In the genomic region with DNA sequence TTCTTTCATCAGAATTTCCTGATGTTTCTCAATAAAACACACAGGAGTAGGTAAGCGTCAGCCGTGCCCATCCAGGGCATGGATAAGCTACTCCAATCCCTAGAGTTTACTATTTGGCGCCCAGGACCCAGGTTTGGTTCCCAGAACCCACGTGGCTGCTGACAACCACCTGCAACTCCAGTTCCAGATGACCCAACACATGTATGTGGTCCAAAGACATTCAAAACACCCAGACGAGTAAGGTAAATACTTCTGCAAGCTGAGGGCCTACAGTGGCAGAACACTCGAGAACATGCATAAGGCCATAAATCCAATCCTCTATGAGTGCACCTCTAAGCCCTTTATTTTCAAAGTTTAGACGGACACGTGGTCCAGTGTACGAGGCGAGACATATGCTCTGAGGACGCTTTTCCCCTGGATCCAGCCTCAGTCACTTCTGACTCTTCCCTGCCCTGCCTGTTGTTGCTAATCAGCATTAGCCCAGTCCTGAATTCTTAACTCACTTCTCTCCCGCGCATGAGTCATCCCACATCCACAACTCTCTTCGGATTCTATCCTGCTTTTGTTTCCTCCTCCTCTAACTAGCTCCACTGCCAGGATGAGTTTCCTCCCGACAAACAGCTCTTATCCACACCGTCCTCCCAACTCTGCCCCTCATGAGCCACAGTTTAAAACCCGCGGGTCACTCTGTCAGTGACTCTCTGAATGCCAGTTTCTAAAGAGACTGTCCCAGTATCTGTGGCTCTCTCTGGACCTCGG, we compare ENCODE assay signal across 8 mouse cellular contexts. TPM values are rescaled to one million over a fixed set of nuclear protein-coding genes. Genes with fewer than 3 reads are reported as not detected.
A peak's percentile ranks its signal among the peaks of the same experiment; 100 is the strongest.
DNase-seq lines count a peak whose midpoint lies in the region; ATAC-seq lines count a peak whose summit lies in the region.

No protein-coding gene starts in this region.

- H3K4me2 ChIP-seq in intestine, embryonic 14.5 days (ENCODE audit: low read length), result peak overlapping the region; percentile 73
- H3K4me2 ChIP-seq in neural tube, embryonic 13.5 days, result peak overlapping the region; percentile 87

- H3K27me3 ChIP-seq in intestine, embryonic 14.5 days (replicated peaks; ENCODE audit: control insufficient read depth, insufficient read depth, low read length), result no peaks in the 10 kb centered on the region
- no peaks in the 10 kb centered on the region for H3K27me3 ChIP-seq in neural tube, embryonic 13.5 days

- no peak for ATAC-seq in intestine, embryonic 14.5 days (replicated peaks; ENCODE audit: low FRiP score, low TSS enrichment, low read depth)
- ATAC-seq in neural tube, embryonic 13.5 days (ENCODE audit: low read depth), result no peak

- peak; percentile 49 to 76 for DNase-seq in adrenal gland, adult (ENCODE audit: inconsistent age in 2 of 2, low spot score in 1 of 2)
- DNase-seq in adrenal gland, postnatal 4 days (ENCODE audit: low spot score in 2 of 2), result no peak
- peak; percentile 66 for DNase-seq in right cerebral cortex, adult 18-20 months
- no peak for DNase-seq in right cerebral cortex, postnatal 4 days
- DNase-seq in intestine, embryonic 14.5 days (ENCODE audit: low spot score), result no peak
- no peak for DNase-seq in layer of hippocampus, postnatal 10 days (ENCODE audit: low spot score in 2 of 2)
- DNase-seq in cerebellum, postnatal 36 days, result no peak

- H3K36me3 ChIP-seq in intestine, embryonic 14.5 days (ENCODE audit: control insufficient read depth, insufficient read depth, low read length), result 0 out of 2 replicates have a peak, but pooled peaks cover 4% of the 10 kb centered on the region
- H3K36me3 ChIP-seq in neural tube, embryonic 13.5 days, result 0 out of 2 replicates have a peak, but pooled peaks cover 8% of the 10 kb centered on the region

- 0 out of 2 replicates have a peak overlapping the region, but pooled peaks have one; percentile 72 for H3K4me3 ChIP-seq in intestine, embryonic 14.5 days (ENCODE audit: low read depth, low read length)
- peak overlapping the region; percentile 93 for H3K4me3 ChIP-seq in neural tube, embryonic 13.5 days

- no peaks in the 10 kb centered on the region for H3K9me3 ChIP-seq in intestine, embryonic 14.5 days (ENCODE audit: control insufficient read depth, low read length)
- no peaks in the 10 kb centered on the region for H3K9me3 ChIP-seq in neural tube, embryonic 13.5 days

- no peak overlapping the region for H3K27ac ChIP-seq in intestine, embryonic 14.5 days (ENCODE audit: low read depth)
- no peak overlapping the region for H3K27ac ChIP-seq in neural tube, embryonic 13.5 days (replicated peaks)

- 65% methylated on average over 19 of the region's 19 CpGs for WGBS in intestine, embryonic 14.5 days
- WGBS in neural tube, embryonic 13.5 days, result 78% methylated on average over 19 of the region's 19 CpGs

- H3K4me1 ChIP-seq in intestine, embryonic 14.5 days (replicated peaks; ENCODE audit: control insufficient read depth, insufficient read depth, low read length), result peaks cover 42% of the 10 kb centered on the region
- peaks cover 61% of the 10 kb centered on the region for H3K4me1 ChIP-seq in neural tube, embryonic 13.5 days (replicated peaks)

- no peak overlapping the region for H3K9ac ChIP-seq in intestine, embryonic 14.5 days (ENCODE audit: low read length)
- H3K9ac ChIP-seq in neural tube, embryonic 13.5 days, result peak overlapping the region; percentile 95

RNA-seq across cellular contexts. Expression of gene Josd1, which starts 3.8 kb away (rescaled TPM):
- total RNA-seq in adrenal gland, postnatal 4 days (2021), result 10 to 100 TPM; 29.3 to 33.5 TPM
- 13.8 and 16.1 TPM in 2 replicates for polyA plus RNA-seq in intestine, embryonic 14.5 days (2014; fragmentation: Nextera tagmentation; extraction: Ambion mirVana)
- polyA plus RNA-seq in neural tube, embryonic 13.5 days (2015; fragmentation: Nextera tagmentation; extraction: Ambion mirVana), result 20.9 and 21.3 TPM in 2 replicates
- total RNA-seq in layer of hippocampus, postnatal 10 days (2021), result 10 to 100 TPM; 36.6 to 40.5 TPM

RNA-seq across cellular contexts. Expression of gene Gtpbp1, which starts 6.8 kb away (rescaled TPM):
- 10 to 100 TPM; 32.4 to 37.0 TPM for total RNA-seq in adrenal gland, postnatal 4 days (2021)
- 33.1 and 35.1 TPM in 2 replicates for polyA plus RNA-seq in intestine, embryonic 14.5 days (2014; fragmentation: Nextera tagmentation; extraction: Ambion mirVana)
- polyA plus RNA-seq in neural tube, embryonic 13.5 days (2015; fragmentation: Nextera tagmentation; extraction: Ambion mirVana), result 38.1 and 40.9 TPM in 2 replicates
- total RNA-seq in layer of hippocampus, postnatal 10 days (2021), result 10 to 100 TPM; 42.5 to 46.8 TPM

RNA-seq across cellular contexts. Expression of gene Tomm22, which starts 13.2 kb away (rescaled TPM):
- total RNA-seq in adrenal gland, postnatal 4 days (2021), result 100 to 1,000 TPM; 150 to 153 TPM
- 244 and 272 TPM in 2 replicates for polyA plus RNA-seq in intestine, embryonic 14.5 days (2014; fragmentation: Nextera tagmentation; extraction: Ambion mirVana)
- polyA plus RNA-seq in neural tube, embryonic 13.5 days (2015; fragmentation: Nextera tagmentation; extraction: Ambion mirVana), result 263 and 294 TPM in 2 replicates
- 100 to 1,000 TPM in 1 of 2 experiments, 10 to 100 TPM in 1; 99.9 to 107 TPM for total RNA-seq in layer of hippocampus, postnatal 10 days (2021)

RNA-seq across cellular contexts. Expression of gene Cby1, which starts 24.9 kb away (rescaled TPM):
- total RNA-seq in adrenal gland, postnatal 4 days (2021), result 10 to 100 TPM; 27.4 to 32.6 TPM
- polyA plus RNA-seq in intestine, embryonic 14.5 days (2014; fragmentation: Nextera tagmentation; extraction: Ambion mirVana), result 36.0 and 39.3 TPM in 2 replicates
- 82.6 and 85.6 TPM in 2 replicates for polyA plus RNA-seq in neural tube, embryonic 13.5 days (2015; fragmentation: Nextera tagmentation; extraction: Ambion mirVana)
- 10 to 100 TPM; 55.6 to 56.6 TPM for total RNA-seq in layer of hippocampus, postnatal 10 days (2021)

RNA-seq across cellular contexts. Expression of gene Fam227a, which starts 25.1 kb away (rescaled TPM):
- 1 to 10 TPM; 5.3 to 5.6 TPM for total RNA-seq in adrenal gland, postnatal 4 days (2021)
- polyA plus RNA-seq in intestine, embryonic 14.5 days (2014; fragmentation: Nextera tagmentation; extraction: Ambion mirVana), result 1.3 and 1.9 TPM in 2 replicates
- polyA plus RNA-seq in neural tube, embryonic 13.5 days (2015; fragmentation: Nextera tagmentation; extraction: Ambion mirVana), result 5.3 and 6.2 TPM in 2 replicates
- 10 to 100 TPM in 1 of 2 experiments, 1 to 10 TPM in 1; 9.2 to 10.1 TPM for total RNA-seq in layer of hippocampus, postnatal 10 days (2021)

Comparison
In these comparisons a context has a peak if more than half of its experiments do, and no peak if none do; other contexts are left out.
1. DNase-seq: peak in adrenal gland, adult (2 of 2) and right cerebral cortex, adult 18-20 months (single experiment); none in adrenal gland, postnatal 4 days (0 of 2), right cerebral cortex, postnatal 4 days (single experiment), intestine, embryonic 14.5 days (single experiment), layer of hippocampus, postnatal 10 days (0 of 2) and cerebellum, postnatal 36 days (0 of 2).